Mouse (Mus musculus): ENCODE measurements around the gene Klhl3.

Gene Klhl3

GRCm38 (mm10) chr13:58020428-58020827 is 93.0 kb downstream of the Klhl3 start:
- DNase-seq: no peak

- DNase-seq: no peak
Observed at GRCm38 (mm10) chr13:58017298-58017697, 96.1 kb downstream of the Klhl3 start.

- peak; percentile 77 for DNase-seq
Observed at GRCm38 (mm10) chr13:58012067-58012925, 101.1 kb downstream of the Klhl3 start.

GRCm38 (mm10) chr13:58011526-58011925 is 101.9 kb downstream of the Klhl3 start:
- DNase-seq: no peak

GRCm38 (mm10) chr13:58010416-58010815 is 103.0 kb downstream of the Klhl3 start:
- DNase-seq: no peak

GRCm38 (mm10) chr13:58009275-58009674 is 104.1 kb downstream of the Klhl3 start:
- no peak for DNase-seq

GRCm38 (mm10) chr13:58008038-58008364 is 105.4 kb downstream of the Klhl3 start:
- DNase-seq: no peak

- peak; percentile 79 for DNase-seq
Observed at GRCm38 (mm10) chr13:58007256-58008037, 105.9 kb downstream of the Klhl3 start.

GRCm38 (mm10) chr13:58001792-58002191 is 111.6 kb downstream of the Klhl3 start:
- no peak for DNase-seq

GRCm38 (mm10) chr13:57996536-57996935 is 116.9 kb downstream of the Klhl3 start:
- no peak for DNase-seq

GRCm38 (mm10) chr13:57995864-57996263 is 117.5 kb downstream of the Klhl3 start:
- DNase-seq: no peak

GRCm38 (mm10) chr13:57984637-57985036 is 128.8 kb downstream of the Klhl3 start:
- DNase-seq: no peak

GRCm38 (mm10) chr13:57984163-57984562 is 129.2 kb downstream of the Klhl3 start:
- no peak for DNase-seq

GRCm38 (mm10) chr13:57983330-57983729 is 130.1 kb downstream of the Klhl3 start:
- peak; percentile 38 for DNase-seq

GRCm38 (mm10) chr13:57982904-57983303 is 130.5 kb downstream of the Klhl3 start:
- DNase-seq: no peak

GRCm38 (mm10) chr13:57980679-57981078 is 132.7 kb downstream of the Klhl3 start:
- no peak for DNase-seq

GRCm38 (mm10) chr13:57980071-57980470 is 133.3 kb downstream of the Klhl3 start:
- no peak for DNase-seq

GRCm38 (mm10) chr13:57978931-57979330 is 134.5 kb downstream of the Klhl3 start:
- peak; percentile 31 for DNase-seq

- no peak for DNase-seq
Observed at GRCm38 (mm10) chr13:57977721-57978120, 135.7 kb downstream of the Klhl3 start.

- DNase-seq: no peak
Observed at GRCm38 (mm10) chr13:57965658-57966057, 147.7 kb downstream of the Klhl3 start.

GRCm38 (mm10) chr13:57960254-57960653 is 153.1 kb downstream of the Klhl3 start:
- no peak for DNase-seq

GRCm38 (mm10) chr13:57959806-57960205 is 153.6 kb downstream of the Klhl3 start:
- no peak for DNase-seq

Data from lung, postnatal 10 days (tissue).